Mouse (Mus musculus) left cerebral cortex, adult 2 months (tissue): ENCODE results near the gene Rbm5. TPM values are rescaled to one million over a fixed set of nuclear protein-coding genes. Genes with fewer than 3 reads are reported as not detected.

Source experiments
- DNase-seq, 2 experiments: peaks; one replicate each; pipeline ENCODE4 v3.0.0; 2021 to 2022; ENCODE audit warnings: low spot score in 2 of 2, mixed read lengths in 1 of 2; ENCODE audit errors: extremely low spot score in 1 of 2
- H3K27ac ChIP-seq: fragments of 200-600 bp; 2 replicates; pipeline ENCODE4 v1.8.1; 2022
- H3K4me3 ChIP-seq: fragments of 200-600 bp; 2 replicates; pipeline ENCODE4 v1.8.1; 2022
- CTCF ChIP-seq: fragments of 200-600 bp; IDR thresholded peaks from 2 replicates; pipeline ENCODE4 v1.8.1; 2022; ENCODE audit warnings: antibody characterized with exemption, mild to moderate bottlenecking, moderate library complexity
- intact Hi-C: fragments of 180-260 bp; cut with DNase I; formaldehyde crosslinking; loops from one replicate; pipeline ENCODE4 v1.15.1; 2025
- total RNA-seq, 2 experiments: library from RNA; stranded (reverse); gene quantifications; 2 replicates each; pipeline ENCODE4 v1.2.3; 2021

The Rbm5 gene
- total RNA-seq, 2 experiments from 2014 or later = 146 to 147 TPM

DNA sequence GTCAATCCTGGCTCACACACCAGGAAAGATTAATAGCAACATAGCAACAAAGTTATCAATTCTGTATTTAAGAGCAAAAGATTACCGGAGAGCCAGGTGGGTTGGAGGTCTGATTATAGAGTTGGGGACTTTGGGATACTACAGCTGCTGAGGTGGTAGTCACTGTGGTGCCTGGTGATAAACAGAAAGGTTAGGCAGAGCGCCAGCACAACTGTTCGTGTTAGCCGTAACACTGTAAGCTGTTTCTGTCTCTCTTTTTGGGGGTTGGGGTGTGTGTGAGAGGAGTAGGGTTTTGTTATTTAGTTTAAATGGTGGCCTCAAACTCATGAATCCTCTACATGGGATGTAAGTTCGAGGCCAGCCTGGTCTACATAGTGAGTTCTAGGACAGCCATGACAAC, 20.4 kb downstream of the Rbm5 start:
- Histone ChIP-seq H3K27ac (no peak overlapping the region), H3K4me3 (no peak overlapping the region)
- intact Hi-C loops = no loop called here
- TF ChIP-seq CTCF = no peak
- no peak for DNase-seq

GRCm38 (mm10) chr9:107748063-107748462, 22.7 kb downstream of the Rbm5 start:
- intact Hi-C loops = loop anchor here (2.0 kb wide), 1 partner anchor 21 kb away; no protein-coding TSS in a partner anchor
- DNase-seq = no peak
- no peak overlapping the region for H3K27ac ChIP-seq
- TF ChIP-seq CTCF = no peak
- no peak overlapping the region for H3K4me3 ChIP-seq

DNA sequence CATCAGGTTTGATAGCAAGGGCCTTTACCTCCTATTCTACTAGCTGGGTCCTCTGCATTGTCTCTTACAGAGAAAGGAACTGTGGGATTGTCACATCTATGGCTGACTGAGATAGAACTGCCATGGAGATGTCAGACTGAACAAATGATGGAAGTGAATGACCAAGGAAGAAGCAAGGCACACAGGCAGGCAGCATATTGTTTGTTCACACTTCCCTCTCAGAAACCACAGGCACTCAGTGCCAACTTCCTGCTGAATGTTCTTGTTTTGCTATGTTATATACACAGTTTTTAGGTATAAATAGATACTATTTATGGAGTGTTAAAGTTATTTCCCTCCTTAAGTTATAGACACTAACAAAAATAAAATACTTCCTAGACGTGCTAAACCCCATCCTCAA, 23.5 kb downstream of the Rbm5 start:
- H3K27ac ChIP-seq = no peak overlapping the region
- no peak for TF ChIP-seq CTCF
- no peak for DNase-seq
- no peak overlapping the region for H3K4me3 ChIP-seq
- intact Hi-C loops = no loop called here

DNA sequence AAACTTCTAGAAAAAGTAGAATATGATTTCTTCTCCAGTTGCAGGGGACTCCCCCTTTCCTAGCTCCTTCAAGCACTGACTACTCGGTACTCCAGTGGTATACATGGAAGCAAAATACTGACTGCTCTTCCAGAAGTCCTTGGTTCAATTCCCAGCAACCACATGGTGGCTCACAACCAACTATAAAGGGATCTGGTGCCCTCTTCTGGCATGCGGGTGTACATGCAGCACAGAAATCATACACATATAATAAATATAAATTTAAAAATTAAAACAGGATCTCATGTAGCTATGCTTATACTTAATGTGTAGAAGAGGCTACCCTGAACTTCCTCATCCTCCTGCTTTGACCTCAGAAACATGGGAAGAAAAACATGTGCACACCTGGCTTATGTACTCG, 24.1 kb downstream of the Rbm5 start:
- intact Hi-C loops = no loop called here
- no peak for DNase-seq
- H3K4me3 ChIP-seq = no peak overlapping the region
- no peak overlapping the region for H3K27ac ChIP-seq
- peak; percentile 51 for TF ChIP-seq CTCF

- H3K27ac ChIP-seq = no peak overlapping the region
- intact Hi-C loops = no loop called here
- H3K4me3 ChIP-seq = no peak overlapping the region
- peak in 1 of 2 experiments; percentile 8 for DNase-seq
- TF ChIP-seq CTCF = no peak
Observed at GRCm38 (mm10) chr9:107744061-107744460, 26.7 kb downstream of the Rbm5 start.

DNA sequence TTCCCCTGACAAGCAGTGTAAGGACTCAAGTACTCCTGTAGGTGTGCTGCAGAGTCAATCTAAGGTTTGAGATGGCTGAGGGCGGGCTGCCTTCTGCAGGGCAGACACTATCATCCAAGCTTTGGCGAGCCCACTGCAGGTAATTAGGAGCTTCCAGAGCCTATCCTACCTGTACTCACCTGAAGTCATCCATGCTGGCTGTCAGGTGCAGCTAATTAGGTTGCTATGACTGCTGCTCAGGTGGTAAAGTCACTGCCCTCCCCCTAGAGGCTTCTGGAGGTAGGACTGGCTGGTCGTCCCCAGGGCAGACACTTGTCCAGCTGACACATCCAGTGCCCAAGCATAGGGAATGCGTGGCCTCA, 32.0 kb downstream of the Rbm5 start:
- peak; percentile 44 for TF ChIP-seq CTCF
- peak in 1 of 2 experiments; percentile 39 for DNase-seq
- intact Hi-C loops = loop anchor here (1.0 kb wide), 3 partner anchors 29 to 94 kb away; partner anchors contain the start of gene Sema3f
- Histone ChIP-seq H3K4me3 (no peak overlapping the region), H3K27ac (no peak overlapping the region)

DNA sequence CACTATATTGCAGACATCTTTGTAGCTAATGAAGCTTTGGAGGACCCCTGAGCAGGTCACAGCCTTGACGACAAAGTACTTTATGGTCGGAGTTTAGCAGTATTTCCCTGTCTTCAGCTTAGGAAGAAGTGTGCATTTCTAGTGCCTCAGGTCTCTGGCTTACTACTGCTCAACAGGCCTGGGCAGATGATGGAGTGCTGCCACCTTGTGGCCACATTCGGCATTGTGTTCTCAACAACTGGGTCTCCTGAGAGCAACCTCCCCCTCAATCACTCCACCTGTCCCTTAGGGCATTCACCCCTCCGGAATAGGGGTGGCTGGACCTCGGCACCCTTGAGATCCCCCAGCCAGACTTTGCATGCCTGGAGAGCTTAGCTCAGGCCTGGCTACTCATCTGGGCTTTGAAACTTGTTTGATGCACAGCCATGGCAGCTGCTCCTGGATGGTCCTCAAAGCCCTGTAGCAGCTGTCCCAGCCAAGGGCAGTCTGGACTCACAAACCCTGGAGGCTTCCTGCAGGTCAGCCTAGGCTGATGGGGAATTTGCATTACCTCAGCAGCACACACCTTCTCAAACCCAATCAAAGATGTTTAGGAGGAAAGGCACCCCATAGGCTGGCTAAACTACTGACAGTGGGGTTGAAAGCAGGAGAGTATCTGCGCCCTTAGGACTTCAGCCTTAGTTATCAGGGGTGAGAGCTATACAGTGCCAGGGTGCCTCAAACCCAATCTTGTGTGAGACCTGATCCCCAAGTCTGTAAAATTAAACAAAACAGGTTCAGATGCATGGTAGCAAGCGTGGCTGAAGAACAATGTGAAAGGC, 32.6 kb downstream of the Rbm5 start:
- Histone ChIP-seq H3K4me3 (no peak overlapping the region), H3K27ac (no peak overlapping the region)
- peak; percentile 80 to 90 for DNase-seq
- peak; percentile 96 for TF ChIP-seq CTCF
- intact Hi-C loops = loop anchor here (1.0 kb wide), 3 partner anchors 28 to 93 kb away; partner anchors contain the start of gene Sema3f

- no peak for TF ChIP-seq CTCF
- DNase-seq = peak in 1 of 2 experiments; percentile 11
- H3K4me3 ChIP-seq = no peak overlapping the region
- intact Hi-C loops = no loop called here
- H3K27ac ChIP-seq = no peak overlapping the region
Observed at GRCm38 (mm10) chr9:107736185-107736485, 34.7 kb downstream of the Rbm5 start.

DNA sequence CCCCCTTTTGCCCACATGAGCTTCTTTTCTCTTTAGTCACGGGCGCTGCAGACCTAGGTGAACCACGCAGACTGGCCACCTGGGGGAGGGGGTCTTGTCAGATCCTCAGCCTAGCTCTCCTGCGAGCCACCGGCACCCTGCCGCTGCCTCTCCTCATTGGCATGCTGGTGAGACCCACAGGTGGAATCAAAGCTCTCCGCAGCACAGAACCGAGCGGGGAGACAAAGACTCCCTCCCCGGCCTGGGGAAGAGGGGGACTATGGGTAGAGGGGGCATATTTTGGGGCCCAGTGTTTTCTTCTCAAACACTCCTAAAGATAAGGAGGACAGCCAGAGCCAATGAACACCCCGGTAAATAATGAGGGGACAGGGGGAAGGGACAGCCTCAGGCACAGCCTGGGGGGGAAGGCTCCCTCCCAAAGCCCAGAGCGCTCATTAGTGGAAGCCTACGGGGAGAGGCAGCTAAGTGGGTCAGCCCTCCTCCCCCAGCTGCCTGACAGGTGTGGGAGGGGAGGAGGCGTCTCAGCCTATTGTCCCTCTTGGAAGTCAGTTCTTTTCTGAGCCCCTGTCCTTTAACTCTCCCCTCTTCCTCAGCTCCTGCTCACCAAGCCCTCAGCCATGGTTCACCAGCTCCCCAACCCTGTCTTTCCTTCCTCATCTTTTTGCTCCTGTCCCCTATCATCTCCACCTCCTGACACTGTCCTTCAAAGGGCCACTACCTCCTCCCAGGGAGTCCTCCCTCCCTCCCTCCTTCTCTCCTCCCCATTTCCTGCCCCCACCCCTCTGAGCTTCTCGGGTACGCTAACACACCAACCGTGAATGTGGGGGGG, 35.2 kb downstream of the Rbm5 start:
- no peak for TF ChIP-seq CTCF

GRCm38 (mm10) chr9:107734567-107734971, 36.2 kb downstream of the Rbm5 start:
- no peak overlapping the region for H3K27ac ChIP-seq
- no peak for DNase-seq
- intact Hi-C loops = loop anchor here (2.0 kb wide), 1 partner anchor 132 kb away; no protein-coding TSS in a partner anchor
- no peak overlapping the region for H3K4me3 ChIP-seq
- no peak for TF ChIP-seq CTCF

More for the DNA sequence above, 35.2 kb downstream of the Rbm5 start:
- peak in 1 of 2 experiments; percentile 11 for DNase-seq
- intact Hi-C loops = loop anchor here (2.0 kb wide), 1 partner anchor 133 kb away; no protein-coding TSS in a partner anchor
- H3K4me3 ChIP-seq = no peak overlapping the region
- no peak overlapping the region for H3K27ac ChIP-seq

DNA sequence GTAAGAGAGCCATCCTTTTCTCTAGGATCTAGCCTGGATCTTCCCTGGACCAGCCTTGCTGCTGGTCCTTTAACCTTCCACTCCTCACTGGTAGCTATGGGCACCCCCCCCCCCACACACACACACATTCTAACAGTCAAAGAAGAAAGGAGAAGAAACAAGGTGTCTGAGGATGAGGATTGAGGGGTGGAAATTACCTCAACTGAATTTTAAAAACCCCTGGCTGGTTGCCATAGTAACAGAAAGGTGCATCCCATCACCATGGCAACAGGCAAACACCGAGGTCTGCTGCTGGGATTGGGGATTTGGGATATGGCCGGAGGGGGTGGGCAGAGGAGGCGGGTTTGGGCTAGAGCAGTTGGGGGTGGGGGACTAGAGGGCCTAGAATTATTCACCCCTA, 41.1 kb downstream of the Rbm5 start:
- peak in 1 of 2 experiments; percentile 16 for DNase-seq
- no peak overlapping the region for H3K27ac ChIP-seq
- H3K4me3 ChIP-seq = no peak overlapping the region
- TF ChIP-seq CTCF = no peak
- intact Hi-C loops = no loop called here
